Mouse (Mus musculus) liver, embryonic 14.5 days (tissue): ENCODE results near the gene Nprl3. TPM values are rescaled to one million over a fixed set of nuclear protein-coding genes. Genes with fewer than 3 reads are reported as not detected.
A peak's percentile ranks its signal among the peaks of the same experiment; 100 is the strongest.

Experiments
- ATAC-seq: fragments of 200-750 bp; cut with Nextera tagmentation; 2 replicates; pipeline ENCODE4 v1.8.0; 2017; ENCODE audit warnings: moderate number of reproducible peaks, mild to moderate bottlenecking, moderate library complexity; ENCODE audit not compliant: insufficient read depth
- DNase-seq, 3 experiments: peaks; one replicate each; pipeline ENCODE4 v3.0.0-alpha.2; 2012 to 2013; ENCODE audit warnings: low read depth in 3 of 3, low spot score in 3 of 3
- H3K27ac ChIP-seq: fragments of 300-500 bp; sonication (generic); 2 replicates; pipeline ENCODE4 v1.5.1; 2014; ENCODE audit warnings: moderate library complexity, mild to moderate bottlenecking, control low read depth, inconsistent platforms
- H3K27me3 ChIP-seq: fragments of 300-500 bp; sonication (generic); 2 replicates; pipeline ENCODE4 v1.6.1; 2014; ENCODE audit warnings: mild to moderate bottlenecking, low read length, moderate library complexity; ENCODE audit not compliant: control insufficient read depth, insufficient read depth
- H3K36me3 ChIP-seq: fragments of 300-500 bp; sonication (generic); replicated peaks from 2 replicates; pipeline ENCODE4 v1.6.1; 2014; ENCODE audit warnings: low read depth; ENCODE audit not compliant: control insufficient read depth, insufficient read depth
- H3K4me1 ChIP-seq, 2 experiments: fragments of 200-500 bp in 1 of 2; fragments of 300-500 bp in 1 of 2; sonication (generic) in 1 of 2; replicated peaks; 2 replicates each; pipeline ENCODE4 v1.6.1; 2012 to 2014; ENCODE audit warnings: antibody characterized with exemption in 1 of 2, inconsistent platforms in 1 of 2, low read length in 1 of 2; ENCODE audit not compliant: control insufficient read depth in 2 of 2, insufficient read depth in 2 of 2
- H3K4me2 ChIP-seq: fragments of 300-500 bp; sonication (generic); 2 replicates; pipeline ENCODE4 v1.6.1; 2014; ENCODE audit warnings: low read depth, mild to moderate bottlenecking, control low read depth, moderate library complexity
- H3K4me3 ChIP-seq, 2 experiments: fragments of 200-500 bp in 1 of 2; fragments of 300-500 bp in 1 of 2; sonication (generic) in 1 of 2; 2 replicates each; pipeline ENCODE4 v1.5.1; 2012 to 2014; ENCODE audit warnings: low read depth in 2 of 2, low read length in 2 of 2, mild to moderate bottlenecking in 2 of 2, control low read depth in 1 of 2, inconsistent platforms in 1 of 2, moderate library complexity in 1 of 2; ENCODE audit not compliant: insufficient read depth in 1 of 2
- H3K9ac ChIP-seq: fragments of 300-500 bp; sonication (generic); replicated peaks from 2 replicates; pipeline ENCODE4 v1.6.1; 2014; ENCODE audit warnings: mild to moderate bottlenecking, control low read depth, moderate library complexity
- H3K9me3 ChIP-seq: fragments of 300-500 bp; sonication (generic); 2 replicates; pipeline ENCODE4 v1.6.1; 2016; ENCODE audit warnings: low read length, mixed read lengths; ENCODE audit not compliant: control insufficient read depth
- CTCF ChIP-seq: IDR thresholded peaks from 2 replicates; pipeline ENCODE4 v1.5.1; 2016; ENCODE audit warnings: antibody characterized with exemption, low read depth, control low read depth
- EP300 ChIP-seq: IDR thresholded peaks from 2 replicates; pipeline ENCODE4 v1.6.1; 2016; ENCODE audit warnings: antibody characterized with exemption, low read depth
- WGBS: fragments of 180-500 bp; shearing (Covaris S2); extraction: QIAGEN DNeasy Blood & Tissue Kit; methylation state at CpG from one replicate; pipeline ENCODE4 v1.1.7; 2014; ENCODE audit not compliant: insufficient replicate concordance; 5-methylcytosine and 5-hydroxymethylcytosine counted together
- polyA plus RNA-seq, 2 experiments: library from polyadenylated mRNA; depleted of rRNA in 1 of 2; stranded (reverse) in 1 of 2; unstranded in 1 of 2; fragments of >200 nt; fragmentation: Nextera tagmentation in 1 of 2; extraction: Ambion mirVana in 1 of 2; gene quantifications; 2 replicates each; pipeline versions ENCODE4 v1.2.1 to v1.2.3; 2012 to 2014

The Nprl3 gene
- polyA plus RNA-seq, 2 experiments = 16.8 to 36.8 TPM

- Histone ChIP-seq H3K4me2 (no peak overlapping the region), H3K27ac (no peak overlapping the region), H3K36me3 (no peaks in the 10 kb centered on the region), H3K4me3 (no peak overlapping the region), H3K4me1 (no peaks in the 10 kb centered on the region), H3K9me3 (no peaks in the 10 kb centered on the region), H3K27me3 (no peaks in the 10 kb centered on the region; the same call in 1 of the 2 replicates), H3K9ac (no peak overlapping the region)
- TF ChIP-seq CTCF (peak; percentile 56), EP300 (no peak)
- 65% methylated on average over 4 of the region's 4 CpGs for WGBS
- ATAC-seq = no peak
- no peak for DNase-seq
Measured at GRCm38 (mm10) chr11:32187256-32187655, 80.3 kb downstream of the Nprl3 start.

- Histone ChIP-seq H3K4me3 (no peak overlapping the region), H3K4me2 (no peak overlapping the region)
- no peak for ATAC-seq
Measured at GRCm38 (mm10) chr11:32186031-32186430, 81.5 kb downstream of the Nprl3 start.

DNA sequence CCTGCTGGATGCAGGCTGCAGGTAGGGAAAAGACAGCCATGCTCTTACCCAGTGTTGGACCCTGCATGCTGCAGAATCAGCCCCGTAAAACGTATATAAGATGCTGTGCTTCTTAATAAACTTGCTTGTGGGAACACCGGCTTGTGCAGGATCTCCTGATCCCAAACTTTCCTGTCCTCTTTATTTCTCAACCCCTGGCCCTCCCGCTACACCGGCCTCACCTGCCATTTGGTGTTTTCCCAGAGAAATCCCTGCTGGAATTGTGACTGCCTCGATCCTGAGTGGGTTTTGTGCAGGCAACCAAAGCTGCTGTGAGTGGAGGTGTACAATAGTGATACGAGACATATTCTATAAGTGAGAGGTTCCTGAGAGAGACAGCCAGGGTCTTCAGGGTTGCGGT is 83.0 kb downstream of the Nprl3 start:
- H3K4me3 ChIP-seq = no peak overlapping the region
- TF ChIP-seq EP300 (no peak), CTCF (no peak)
- H3K27ac ChIP-seq = no peak overlapping the region
- H3K4me1 ChIP-seq = no peaks in the 10 kb centered on the region
- ATAC-seq (no peak), DNase-seq (no peak)
- H3K9ac ChIP-seq = no peak overlapping the region
- WGBS = 73% methylated on average over 8 of the region's 8 CpGs
- H3K9me3 ChIP-seq = no peaks in the 10 kb centered on the region
- H3K36me3 ChIP-seq = no peaks in the 10 kb centered on the region
- no peak overlapping the region for H3K4me2 ChIP-seq
- H3K27me3 ChIP-seq = no peaks in the 10 kb centered on the region; the same call in 1 of the 2 replicates

More at GRCm38 (mm10) chr11:32186031-32186430, 81.5 kb downstream of the Nprl3 start:
- Histone ChIP-seq H3K4me1 (no peaks in the 10 kb centered on the region), H3K27ac (no peak overlapping the region), H3K9ac (no peak overlapping the region), H3K27me3 (no peaks in the 10 kb centered on the region; the same call in 1 of the 2 replicates), H3K36me3 (no peaks in the 10 kb centered on the region), H3K9me3 (no peaks in the 10 kb centered on the region)
- no peak for TF ChIP-seq CTCF
- 71% methylated on average over 3 of the region's 3 CpGs for WGBS
- DNase-seq = no peak

DNA sequence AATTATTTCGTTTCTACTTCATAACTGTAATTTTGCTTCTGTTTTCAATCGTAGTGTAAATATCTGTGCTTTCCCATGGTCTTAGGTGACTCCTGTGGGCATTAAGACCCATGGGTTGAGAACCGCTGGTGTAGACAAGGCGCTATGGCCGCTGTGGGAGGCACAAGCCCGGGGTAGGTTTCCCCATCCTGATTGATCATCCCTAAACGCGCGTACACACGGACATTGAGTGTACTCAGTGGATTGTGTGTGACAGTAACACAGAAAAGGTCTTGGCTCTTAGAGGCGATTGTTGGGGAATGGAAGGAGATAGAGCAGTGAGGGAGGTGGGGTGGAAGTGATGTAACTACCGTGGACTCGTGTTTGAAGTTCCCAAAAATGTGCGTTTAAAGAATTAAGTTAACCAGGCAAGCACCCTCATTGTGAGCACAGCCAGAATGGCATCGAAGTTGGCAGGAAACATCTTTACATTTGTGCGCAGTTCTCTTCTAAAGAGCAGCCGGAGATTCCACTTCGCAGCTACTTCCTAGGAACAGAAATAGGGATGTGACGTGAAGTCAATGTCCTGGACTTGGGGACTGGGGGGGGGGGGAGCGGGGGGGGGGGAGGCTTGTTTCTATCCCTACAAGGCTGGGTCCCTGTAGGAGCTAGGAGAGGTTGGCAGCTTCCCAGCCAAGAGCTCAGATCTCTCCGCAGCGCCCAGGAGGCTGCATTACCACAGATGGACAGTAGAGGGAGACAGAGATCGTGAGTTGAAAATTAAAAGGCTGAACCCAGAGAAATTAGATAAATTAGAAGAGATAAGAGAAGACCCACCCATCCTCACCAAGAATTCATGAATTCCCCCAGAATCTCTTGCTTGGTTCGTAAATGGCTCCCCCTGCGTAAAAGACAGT is 85.3 kb downstream of the Nprl3 start:
- H3K4me2 ChIP-seq = no peak overlapping the region
- DNase-seq (peak; percentile 42 to 49 (median 44)), ATAC-seq (no peak)
- no peaks in the 10 kb centered on the region for H3K36me3 ChIP-seq
- no peaks in the 10 kb centered on the region for H3K9me3 ChIP-seq
- no peak overlapping the region for H3K9ac ChIP-seq
- WGBS = 39% methylated on average over 24 of the region's 25 CpGs
- no peaks in the 10 kb centered on the region for H3K4me1 ChIP-seq
- H3K27me3 ChIP-seq = no peaks in the 10 kb centered on the region; the same call in 1 of the 2 replicates
- TF ChIP-seq CTCF (peak; percentile 89), EP300 (no peak)
- no peak overlapping the region for H3K27ac ChIP-seq
- no peak overlapping the region for H3K4me3 ChIP-seq

- no peak overlapping the region for H3K9ac ChIP-seq
- no peaks in the 10 kb centered on the region; the same call in 1 of the 2 replicates for H3K27me3 ChIP-seq
- ATAC-seq (no peak), DNase-seq (no peak)
- H3K4me1 ChIP-seq = no peaks in the 10 kb centered on the region
- H3K4me2 ChIP-seq = no peak overlapping the region
- H3K9me3 ChIP-seq = no peaks in the 10 kb centered on the region
- no peaks in the 10 kb centered on the region for H3K36me3 ChIP-seq
- TF ChIP-seq EP300 = no peak
- H3K4me3 ChIP-seq = no peak overlapping the region
- H3K27ac ChIP-seq = no peak overlapping the region
- 73% methylated on average over 4 of the region's 4 CpGs for WGBS
Measured at GRCm38 (mm10) chr11:32181246-32181645, 86.3 kb downstream of the Nprl3 start.
